Mouse (Mus musculus): Measurements from ENCODE around the gene Mrps10. TPM values are rescaled to one million over a fixed set of nuclear protein-coding genes. Genes with fewer than 3 reads are reported as not detected.

Gene Mrps10
- polyA plus RNA-seq, 1 experiment from 2014 or later = 58.6 TPM

DNA sequence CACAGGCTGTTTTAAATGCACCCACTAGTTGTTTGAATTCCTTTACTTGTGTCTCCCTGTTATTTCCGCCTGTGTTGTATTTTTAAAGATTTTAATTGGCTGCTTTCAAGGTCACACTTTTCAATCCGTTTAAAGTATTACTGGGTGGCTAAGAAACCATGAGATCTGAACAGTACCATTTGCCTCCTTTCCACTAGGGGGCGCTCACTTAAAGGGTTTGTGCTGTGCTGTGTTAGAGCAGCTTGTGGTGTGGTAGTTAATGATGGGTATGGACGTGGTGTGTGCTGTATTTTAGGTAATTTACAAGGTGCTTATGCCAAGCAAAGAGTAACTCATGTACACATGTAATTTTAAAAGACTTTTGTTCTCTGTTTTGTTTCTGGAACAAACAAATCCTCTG is 2.8 kb downstream of the Mrps10 start:
- Histone ChIP-seq H3K4me2 (replicated peaks; ENCODE audit: low read depth) (no peak overlapping the region), H3K4me1 (replicated peaks; ENCODE audit: control insufficient read depth, insufficient read depth) (no peaks in the 10 kb centered on the region), H3K4me3 (ENCODE audit: low read depth, low read length) (no peak overlapping the region), H3K9me3 (ENCODE audit: control insufficient read depth, low read length) (no peaks in the 10 kb centered on the region), H3K9ac (ENCODE audit: low read length) (no peak overlapping the region), H3K36me3 (ENCODE audit: control insufficient read depth, insufficient read depth, low read length) (peaks cover 17% of the 10 kb centered on the region), H3K27me3 (ENCODE audit: control insufficient read depth, insufficient read depth, low read length) (no peaks in the 10 kb centered on the region), H3K27ac (replicated peaks) (no peak overlapping the region)
- DNase-seq (ENCODE audit: low spot score) = peak; percentile 62
- TF ChIP-seq EP300 (optimal IDR thresholded peaks at IDR 0.05) (no peak), CTCF (IDR thresholded peaks at IDR 0.05; ENCODE audit: low read depth) (peak; percentile 94)
- WGBS = 6% methylated on average over 4 of the region's 4 CpGs
- ATAC-seq (ENCODE audit: low FRiP score, low TSS enrichment) = peak; percentile 82

DNA sequence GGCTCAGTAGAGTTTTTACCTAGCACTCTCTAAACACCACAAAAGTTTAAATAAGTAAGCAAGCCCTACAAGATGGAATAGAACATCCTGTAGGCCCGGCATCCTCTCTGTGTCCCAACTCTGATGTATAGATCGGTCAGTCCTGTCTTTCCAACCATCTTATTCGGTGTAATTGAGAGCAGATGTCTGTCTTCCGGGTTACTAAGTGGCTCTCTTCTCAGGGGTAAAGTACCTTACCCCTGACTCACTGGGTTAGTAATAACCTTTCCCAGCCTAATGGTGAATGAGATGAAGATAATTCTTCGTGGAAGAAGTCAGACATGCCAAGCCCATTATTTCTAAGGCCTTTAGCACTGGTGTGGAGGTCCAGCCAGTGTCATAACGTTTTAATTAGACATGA is 5.3 kb downstream of the Mrps10 start:
- H3K36me3 ChIP-seq (ENCODE audit: control insufficient read depth, insufficient read depth, low read length) = peaks cover 24% of the 10 kb centered on the region
- no peak for ATAC-seq (ENCODE audit: low FRiP score, low TSS enrichment)
- H3K4me2 ChIP-seq (replicated peaks; ENCODE audit: low read depth) = no peak overlapping the region
- H3K9ac ChIP-seq (ENCODE audit: low read length) = no peak overlapping the region
- DNase-seq (ENCODE audit: low spot score) = no peak
- no peak for TF ChIP-seq CTCF (IDR thresholded peaks at IDR 0.05; ENCODE audit: low read depth)
- TF ChIP-seq EP300 (optimal IDR thresholded peaks at IDR 0.05) = no peak
- H3K4me3 ChIP-seq (ENCODE audit: low read depth, low read length) = no peak overlapping the region
- no peaks in the 10 kb centered on the region for H3K9me3 ChIP-seq (ENCODE audit: control insufficient read depth, low read length)
- H3K4me1 ChIP-seq (replicated peaks; ENCODE audit: control insufficient read depth, insufficient read depth) = no peaks in the 10 kb centered on the region
- no peak overlapping the region for H3K27ac ChIP-seq (replicated peaks)
- no peaks in the 10 kb centered on the region for H3K27me3 ChIP-seq (ENCODE audit: control insufficient read depth, insufficient read depth, low read length)
- WGBS = 84% methylated on average over 6 of the region's 6 CpGs

DNA sequence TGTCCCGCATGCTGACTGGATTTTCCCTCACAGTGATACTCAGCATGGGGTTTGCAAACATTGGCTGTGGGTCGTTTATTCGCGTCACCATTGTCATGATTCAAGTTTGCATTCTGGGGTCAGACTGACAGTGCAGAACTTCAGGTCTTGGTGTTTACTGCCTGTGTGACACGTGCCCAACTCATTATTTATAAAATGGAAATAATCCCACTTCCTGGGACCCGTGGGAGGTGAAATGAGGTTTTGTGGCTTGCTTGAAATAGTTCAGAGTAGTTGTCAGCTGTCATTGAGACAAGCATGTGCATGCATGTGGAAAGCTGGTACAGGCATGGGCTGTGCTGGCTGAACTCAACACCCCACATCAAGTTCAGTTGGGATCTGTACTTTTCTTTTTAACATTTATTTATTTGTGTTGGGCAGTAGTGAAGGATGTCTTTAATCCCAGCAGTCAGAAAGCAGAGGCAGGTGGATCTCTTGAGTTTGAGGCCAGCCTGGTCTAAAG is 8.1 kb downstream of the Mrps10 start:
- no peak overlapping the region for H3K27ac ChIP-seq (replicated peaks)
- H3K4me1 ChIP-seq (replicated peaks; ENCODE audit: control insufficient read depth, insufficient read depth) = no peaks in the 10 kb centered on the region
- no peak for TF ChIP-seq EP300 (optimal IDR thresholded peaks at IDR 0.05)
- TF ChIP-seq CTCF (IDR thresholded peaks at IDR 0.05; ENCODE audit: low read depth) = no peak
- H3K27me3 ChIP-seq (ENCODE audit: control insufficient read depth, insufficient read depth, low read length) = no peaks in the 10 kb centered on the region
- no peak overlapping the region for H3K4me3 ChIP-seq (ENCODE audit: low read depth, low read length)
- DNase-seq (ENCODE audit: low spot score) (no peak), ATAC-seq (ENCODE audit: low FRiP score, low TSS enrichment) (no peak)
- H3K36me3 ChIP-seq (ENCODE audit: control insufficient read depth, insufficient read depth, low read length) = peaks cover 24% of the 10 kb centered on the region
- H3K9me3 ChIP-seq (ENCODE audit: control insufficient read depth, low read length) = no peaks in the 10 kb centered on the region
- no peak overlapping the region for H3K4me2 ChIP-seq (replicated peaks; ENCODE audit: low read depth)
- 76% methylated on average over 6 of the region's 6 CpGs for WGBS
- no peak overlapping the region for H3K9ac ChIP-seq (ENCODE audit: low read length)

DNA sequence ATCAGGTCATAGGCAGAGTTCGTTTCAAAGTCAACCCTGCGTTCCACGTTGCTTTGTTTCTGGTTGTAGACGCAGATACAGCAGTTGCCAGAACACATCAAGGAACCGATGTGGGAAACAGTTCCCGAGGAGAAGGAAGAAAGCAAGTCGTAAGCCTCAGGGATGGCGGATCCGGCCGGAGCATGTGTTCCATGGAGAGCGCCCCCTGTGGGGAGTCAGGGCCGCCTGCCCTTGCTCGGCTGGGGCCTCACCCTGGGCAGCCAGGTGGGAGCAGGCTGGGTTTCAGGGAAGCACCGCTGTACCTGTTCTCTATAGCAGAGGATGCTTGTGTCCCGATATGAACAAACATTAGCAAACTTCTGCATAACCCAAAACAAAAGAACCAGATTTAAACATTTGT is 9.4 kb downstream of the Mrps10 start:
- ATAC-seq (ENCODE audit: low FRiP score, low TSS enrichment) = no peak
- peaks cover 20% of the 10 kb centered on the region for H3K36me3 ChIP-seq (ENCODE audit: control insufficient read depth, insufficient read depth, low read length)
- no peak overlapping the region for H3K4me2 ChIP-seq (replicated peaks; ENCODE audit: low read depth)
- no peaks in the 10 kb centered on the region for H3K9me3 ChIP-seq (ENCODE audit: control insufficient read depth, low read length)
- H3K27ac ChIP-seq (replicated peaks) = no peak overlapping the region
- H3K27me3 ChIP-seq (ENCODE audit: control insufficient read depth, insufficient read depth, low read length) = no peaks in the 10 kb centered on the region
- no peak overlapping the region for H3K9ac ChIP-seq (ENCODE audit: low read length)
- DNase-seq (ENCODE audit: low spot score) = no peak
- no peaks in the 10 kb centered on the region for H3K4me1 ChIP-seq (replicated peaks; ENCODE audit: control insufficient read depth, insufficient read depth)
- H3K4me3 ChIP-seq (ENCODE audit: low read depth, low read length) = no peak overlapping the region
- TF ChIP-seq CTCF (IDR thresholded peaks at IDR 0.05; ENCODE audit: low read depth) (peak; percentile 26; the same call in 1 of the 2 replicates), EP300 (optimal IDR thresholded peaks at IDR 0.05) (no peak)
- WGBS = 77% methylated on average over 15 of the region's 15 CpGs

DNA sequence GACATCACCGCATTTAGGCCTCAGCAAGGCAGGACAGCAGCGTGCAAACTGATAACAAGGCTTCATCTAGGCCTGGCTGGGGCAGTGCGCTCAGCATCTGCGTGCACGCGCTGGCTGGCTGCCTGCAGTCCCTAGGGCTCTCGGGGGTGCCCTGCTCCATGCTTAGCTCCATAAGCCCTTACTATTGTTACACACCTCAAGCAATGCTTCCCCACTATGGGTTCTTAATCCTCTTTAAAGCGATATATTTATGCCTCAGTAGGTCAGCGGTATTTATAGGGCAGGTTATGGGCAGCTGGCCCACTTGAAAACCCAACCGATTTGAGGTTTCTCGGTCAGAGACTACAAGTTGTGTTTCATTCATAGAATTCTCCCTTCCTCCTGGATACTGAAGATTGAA is 13.2 kb downstream of the Mrps10 start:
- 85% methylated on average over 11 of the region's 11 CpGs for WGBS
- Histone ChIP-seq H3K27ac (replicated peaks) (no peak overlapping the region), H3K9ac (ENCODE audit: low read length) (no peak overlapping the region), H3K9me3 (ENCODE audit: control insufficient read depth, low read length) (no peaks in the 10 kb centered on the region), H3K4me2 (replicated peaks; ENCODE audit: low read depth) (no peak overlapping the region), H3K36me3 (ENCODE audit: control insufficient read depth, insufficient read depth, low read length) (peaks cover 4% of the 10 kb centered on the region; the same call in 1 of the 2 replicates), H3K4me3 (ENCODE audit: low read depth, low read length) (no peak overlapping the region), H3K4me1 (replicated peaks; ENCODE audit: control insufficient read depth, insufficient read depth) (no peaks in the 10 kb centered on the region), H3K27me3 (ENCODE audit: control insufficient read depth, insufficient read depth, low read length) (no peaks in the 10 kb centered on the region)
- TF ChIP-seq EP300 (optimal IDR thresholded peaks at IDR 0.05) = no peak
- no peak for TF ChIP-seq CTCF (IDR thresholded peaks at IDR 0.05; ENCODE audit: low read depth)
- DNase-seq (ENCODE audit: low spot score) (no peak), ATAC-seq (ENCODE audit: low FRiP score, low TSS enrichment) (no peak)

DNA sequence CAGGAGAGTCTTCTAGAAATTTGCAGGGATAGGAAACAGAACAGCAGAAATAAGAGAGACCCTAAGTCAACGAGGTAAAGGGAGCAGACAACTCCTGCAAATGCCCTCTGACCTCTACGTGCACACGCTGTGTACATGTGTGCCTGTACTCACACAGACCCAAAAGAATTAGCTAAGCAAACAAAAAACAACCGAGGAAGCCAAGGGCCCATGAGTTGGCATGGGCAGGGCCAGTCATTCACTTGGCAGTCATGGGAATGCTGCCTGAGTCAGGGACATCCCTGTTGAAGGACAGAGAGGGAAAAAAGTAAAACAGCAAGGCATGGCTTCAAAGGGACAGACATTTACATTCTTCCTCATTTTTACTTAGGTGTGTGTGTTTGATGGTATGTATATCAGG is 14.6 kb downstream of the Mrps10 start:
- Histone ChIP-seq H3K27me3 (ENCODE audit: control insufficient read depth, insufficient read depth, low read length) (no peaks in the 10 kb centered on the region), H3K9ac (ENCODE audit: low read length) (no peak overlapping the region), H3K4me2 (replicated peaks; ENCODE audit: low read depth) (no peak overlapping the region), H3K4me1 (replicated peaks; ENCODE audit: control insufficient read depth, insufficient read depth) (no peaks in the 10 kb centered on the region), H3K27ac (replicated peaks) (no peak overlapping the region), H3K4me3 (ENCODE audit: low read depth, low read length) (no peak overlapping the region), H3K9me3 (ENCODE audit: control insufficient read depth, low read length) (no peaks in the 10 kb centered on the region), H3K36me3 (ENCODE audit: control insufficient read depth, insufficient read depth, low read length) (no peaks in the 10 kb centered on the region)
- TF ChIP-seq EP300 (optimal IDR thresholded peaks at IDR 0.05) = no peak
- 65% methylated on average over 4 of the region's 4 CpGs for WGBS
- ATAC-seq (ENCODE audit: low FRiP score, low TSS enrichment) (peak; percentile 49; the same call in 1 of the 2 replicates), DNase-seq (ENCODE audit: low spot score) (peak; percentile 27)

All from stomach, postnatal 0 days (tissue).